Mouse (Mus musculus): Measurements from ENCODE around the gene Higd1a. TPM values are rescaled to one million over a fixed set of nuclear protein-coding genes. Genes with fewer than 3 reads are reported as not detected.

Higd1a gene
- total RNA-seq, 2 experiments from 2014 or later: 12.9 to 106 TPM

DNA sequence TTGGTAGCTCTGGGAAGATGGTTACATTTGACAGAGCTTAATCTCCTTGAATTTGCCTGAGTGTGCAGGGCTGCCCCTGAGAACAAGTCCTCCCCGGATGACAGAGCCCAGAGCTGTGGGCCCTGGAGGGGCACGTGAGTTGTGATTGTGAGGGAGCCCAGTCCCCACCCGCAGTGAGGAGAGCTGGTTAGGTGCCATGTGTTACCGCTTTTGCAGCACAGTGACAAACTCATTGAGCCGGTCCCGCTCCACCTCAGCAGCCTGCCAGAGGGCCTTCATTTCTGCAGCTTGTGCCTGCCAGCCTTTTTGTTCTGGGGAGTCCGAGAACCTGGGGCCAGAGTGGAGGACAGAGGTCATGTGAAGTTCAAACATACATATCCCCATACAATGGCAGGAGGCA is 50.2 kb downstream of the Higd1a start:
- ATAC-seq (replicated peaks; ENCODE audit: poor library complexity, severe bottlenecking): no peak

DNA sequence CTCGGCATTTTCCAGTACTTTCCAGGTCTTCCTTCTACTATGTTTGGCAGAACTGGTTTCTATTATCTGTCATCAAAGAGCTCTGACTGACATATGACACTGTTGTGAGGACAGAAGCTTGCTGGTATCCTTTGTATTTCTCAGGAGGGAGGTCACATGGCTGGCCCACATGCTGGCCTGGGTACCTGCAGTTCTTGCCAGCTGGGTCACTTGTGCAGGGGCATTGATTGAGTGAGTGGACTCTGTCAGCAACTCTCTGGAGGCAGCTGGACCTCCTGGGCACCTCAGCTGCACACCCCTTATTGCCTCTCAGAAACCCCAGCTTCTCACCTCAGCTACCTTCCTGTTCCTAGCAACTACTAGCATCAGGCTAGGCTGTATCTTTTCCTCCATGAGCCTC is 50.6 kb downstream of the Higd1a start:
- ATAC-seq (replicated peaks; ENCODE audit: poor library complexity, severe bottlenecking): no peak

DNA sequence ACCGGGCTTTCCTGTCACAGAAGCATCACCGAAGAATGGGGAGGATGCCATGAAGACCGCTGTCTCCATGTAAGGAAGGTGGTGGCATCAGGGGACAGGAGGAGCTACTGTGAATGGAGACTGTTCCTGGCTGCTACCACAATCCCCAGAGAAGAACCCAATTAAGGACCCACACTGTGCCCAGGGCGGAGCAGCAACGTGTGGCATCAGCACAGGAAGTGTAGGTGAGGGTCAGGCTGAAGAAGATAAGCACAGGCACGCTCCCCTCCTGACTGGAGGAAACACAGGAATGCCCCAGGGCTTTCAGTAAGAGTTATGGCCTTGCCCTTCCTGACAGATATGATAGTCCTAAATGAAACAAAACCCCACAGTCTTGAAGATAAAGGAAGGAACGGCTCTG is 55.4 kb downstream of the Higd1a start:
- ATAC-seq (replicated peaks; ENCODE audit: poor library complexity, severe bottlenecking): no peak

DNA sequence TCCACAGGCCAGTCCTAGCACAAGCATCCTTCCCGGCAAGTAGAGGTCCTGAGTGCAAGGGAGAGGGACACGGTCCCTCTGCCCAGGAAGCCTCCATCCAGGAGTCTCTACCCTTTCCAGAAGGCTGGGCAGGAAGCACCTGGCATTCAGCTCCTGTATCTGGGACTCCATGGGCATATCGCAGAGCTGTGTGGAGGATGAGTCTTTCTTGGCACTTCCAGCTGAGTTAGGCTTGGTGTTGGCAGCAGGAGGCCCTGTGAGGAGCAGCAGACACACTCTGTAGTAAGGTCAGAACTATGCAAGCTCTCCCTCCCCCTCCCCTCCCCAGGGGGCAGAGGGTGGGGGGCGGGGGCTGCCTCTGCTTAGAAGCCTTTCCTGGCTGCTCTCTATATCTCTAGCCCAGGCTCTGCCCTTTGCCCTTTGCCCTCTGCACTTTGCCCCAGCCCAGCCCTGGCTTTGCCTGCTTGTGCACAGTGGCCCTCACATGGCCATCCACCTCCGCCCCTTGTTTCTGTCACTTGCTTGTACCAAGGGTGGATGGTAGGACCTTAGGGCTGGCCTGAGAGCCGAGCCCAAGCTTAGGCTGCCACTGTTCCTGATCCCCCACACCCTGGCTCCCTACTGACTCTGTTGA is 59.2 kb downstream of the Higd1a start:
- ATAC-seq (replicated peaks; ENCODE audit: poor library complexity, severe bottlenecking): no peak

Other genes with a start within 250 kb of the Higd1a start
- gene Lyzl4, start 216.3 kb downstream of the Higd1a start, total RNA-seq (2014; fragmentation: Nextera tagmentation): not detected in 2 replicates
- gene Lyzl4, start 216.3 kb downstream of the Higd1a start, total RNA-seq (2017): not detected in 2 replicates
- gene Vipr1, start 215.6 kb downstream of the Higd1a start, total RNA-seq (2014; fragmentation: Nextera tagmentation): not detected in 2 replicates
- not detected in 2 replicates for gene Vipr1, start 215.6 kb downstream of the Higd1a start, total RNA-seq (2017)
- gene Sec22c, start 152.9 kb downstream of the Higd1a start, total RNA-seq (2014; fragmentation: Nextera tagmentation): 14.7 and 18.2 TPM in 2 replicates
- 4.7 and 10.5 TPM in 2 replicates for gene Sec22c, start 152.9 kb downstream of the Higd1a start, total RNA-seq (2017)
- 25.7 and 67.5 TPM in 2 replicates for gene Ss18l2, start 148.0 kb downstream of the Higd1a start, total RNA-seq (2014; fragmentation: Nextera tagmentation)
- 44.9 and 59.5 TPM in 2 replicates for gene Ss18l2, start 148.0 kb downstream of the Higd1a start, total RNA-seq (2017)
- 140 and 176 TPM in 2 replicates for gene Nktr, start 139.2 kb downstream of the Higd1a start, total RNA-seq (2014; fragmentation: Nextera tagmentation)
- gene Nktr, start 139.2 kb downstream of the Higd1a start, total RNA-seq (2017): 130 and 131 TPM in 2 replicates
- 0.98 TPM in 1 of 2 replicates, not detected in the other for gene Zfp651, start 99.0 kb downstream of the Higd1a start, total RNA-seq (2014; fragmentation: Nextera tagmentation)
- 0.39 TPM in 1 of 2 replicates, not detected in the other for gene Zfp651, start 99.0 kb downstream of the Higd1a start, total RNA-seq (2017)
- gene Klhl40, start 80.8 kb downstream of the Higd1a start, total RNA-seq (2014; fragmentation: Nextera tagmentation): 0.41 TPM in 1 of 2 replicates, not detected in the other
- not detected in 2 replicates for gene Klhl40, start 80.8 kb downstream of the Higd1a start, total RNA-seq (2017)
- gene Hhatl, start 65.9 kb downstream of the Higd1a start, total RNA-seq (2014; fragmentation: Nextera tagmentation): not detected in 2 replicates
- not detected in 2 replicates for gene Hhatl, start 65.9 kb downstream of the Higd1a start, total RNA-seq (2017)
- gene Ccdc13, start 18.9 kb downstream of the Higd1a start, total RNA-seq (2014; fragmentation: Nextera tagmentation): not detected in 2 replicates
- gene Ccdc13, start 18.9 kb downstream of the Higd1a start, total RNA-seq (2017): not detected in 2 replicates
- gene Ackr2, start 40.0 kb upstream of the Higd1a start, total RNA-seq (2014; fragmentation: Nextera tagmentation): not detected in 2 replicates
- not detected in 2 replicates for gene Ackr2, start 40.0 kb upstream of the Higd1a start, total RNA-seq (2017)
- not detected in 2 replicates for gene Cyp8b1, start 57.9 kb upstream of the Higd1a start, total RNA-seq (2014; fragmentation: Nextera tagmentation)
- gene Cyp8b1, start 57.9 kb upstream of the Higd1a start, total RNA-seq (2017): not detected in 2 replicates
- gene Fam198a, start 92.6 kb upstream of the Higd1a start, total RNA-seq (2014; fragmentation: Nextera tagmentation): 0.17 TPM in 1 of 2 replicates, not detected in the other
- gene Fam198a, start 92.6 kb upstream of the Higd1a start, total RNA-seq (2017): 0.17 TPM in 1 of 2 replicates, not detected in the other
- 6.3 and 10.6 TPM in 2 replicates for gene Pomgnt2, start 138.7 kb upstream of the Higd1a start, total RNA-seq (2014; fragmentation: Nextera tagmentation)
- 6.7 and 7.0 TPM in 2 replicates for gene Pomgnt2, start 138.7 kb upstream of the Higd1a start, total RNA-seq (2017)

Data from granulocyte monocyte progenitor cell, adult 5-6 weeks (primary cell).